Mouse (Mus musculus): ENCODE data around the gene Il12a. TPM values are rescaled to one million over a fixed set of nuclear protein-coding genes. Genes with fewer than 3 reads are reported as not detected.

Il12a gene
- total and polyA plus RNA-seq, 3 experiments, result 3.8 to 12.3 (median 11.2) TPM

GRCm38 (mm10) chr3:68742718-68743471 is 52.5 kb downstream of the Il12a start:
- dilution Hi-C loops (cut with MboI; ENCODE audit: extremely low pct_ligation_motif_present, extremely low pct_unique_long_range_greater_than_20kb, low sequenced_read_pairs), result no loop called here
- no peak overlapping the region for H3K27ac ChIP-seq (ENCODE audit: insufficient read depth, low read depth)

GRCm38 (mm10) chr3:68743472-68743732 is 53.0 kb downstream of the Il12a start:
- no peaks in the 10 kb centered on the region for H3K4me1 ChIP-seq (ENCODE audit: control insufficient read depth in 1 of 2, insufficient read depth in 2 of 2)

More at GRCm38 (mm10) chr3:68742718-68743471, 52.5 kb downstream of the Il12a start:
- H3K9me3 ChIP-seq (replicated peaks; ENCODE audit: low read length), result no peaks in the 10 kb centered on the region
- no peaks in the 10 kb centered on the region for H3K4me1 ChIP-seq (ENCODE audit: control insufficient read depth in 1 of 2, insufficient read depth in 2 of 2)
- no peaks in the 10 kb centered on the region for H3K36me3 ChIP-seq (replicated peaks in 1 of 2; ENCODE audit: control insufficient read depth in 1 of 2, insufficient read depth in 1 of 2, low read length in 1 of 2)
- no peak overlapping the region for H3K4me2 ChIP-seq (ENCODE audit: insufficient read depth, low read depth, poor library complexity, severe bottlenecking)
- H3K27me3 ChIP-seq (replicated peaks), result no peaks in the 10 kb centered on the region
- in situ Hi-C loops (cut with MboI; ENCODE audit: low pct_ligation_motif_present, low pct_unique_long_range_greater_than_20kb, low sequenced_read_pairs), result no loop called here
- H3K79me2 ChIP-seq (replicated peaks; ENCODE audit: control insufficient read depth, extremely low read depth, insufficient read depth, poor library complexity, severe bottlenecking), result no peaks in the 10 kb centered on the region
- no peak overlapping the region for H3K9ac ChIP-seq (ENCODE audit: insufficient read depth, low read depth)
- no peak for DNase-seq (ENCODE audit: extremely low read depth)
- no peak overlapping the region for H3K4me3 ChIP-seq (replicated peaks in 1 of 3; ENCODE audit: low read depth in 2 of 3, low read length in 2 of 3, poor library complexity in 1 of 3)
- TF ChIP-seq JUN (IDR thresholded peaks at IDR 0.05; ENCODE audit: insufficient read depth, low read depth, low read length) (no peak), MEF2A (IDR thresholded peaks at IDR 0.05; ENCODE audit: borderline replicate concordance, low read depth, low read length) (no peak), ETS1 (conservative IDR thresholded peaks at IDR 0.05; ENCODE audit: low read depth, low read length) (no peak), ZKSCAN1 (IDR thresholded peaks at IDR 0.05; ENCODE audit: borderline replicate concordance, low read depth, low read length) (no peak), GABPA (IDR thresholded peaks at IDR 0.05; ENCODE audit: insufficient replicate concordance, low read depth, low read length) (no peak), RCOR1 (conservative IDR thresholded peaks at IDR 0.05; ENCODE audit: low read depth, low read length) (no peak), SIN3A (IDR thresholded peaks at IDR 0.05; ENCODE audit: low read length) (no peak)

More at GRCm38 (mm10) chr3:68743472-68743732, 53.0 kb downstream of the Il12a start:
- Histone ChIP-seq H3K36me3 (replicated peaks in 1 of 2; ENCODE audit: control insufficient read depth in 1 of 2, insufficient read depth in 1 of 2, low read length in 1 of 2) (no peaks in the 10 kb centered on the region), H3K4me3 (replicated peaks in 1 of 3; ENCODE audit: low read depth in 2 of 3, low read length in 2 of 3, poor library complexity in 1 of 3) (no peak overlapping the region), H3K79me2 (replicated peaks; ENCODE audit: control insufficient read depth, extremely low read depth, insufficient read depth, poor library complexity, severe bottlenecking) (no peaks in the 10 kb centered on the region), H3K27ac (ENCODE audit: insufficient read depth, low read depth) (no peak overlapping the region), H3K27me3 (replicated peaks) (no peaks in the 10 kb centered on the region), H3K4me2 (ENCODE audit: insufficient read depth, low read depth, poor library complexity, severe bottlenecking) (no peak overlapping the region), H3K9ac (ENCODE audit: insufficient read depth, low read depth) (no peak overlapping the region), H3K9me3 (replicated peaks; ENCODE audit: low read length) (no peaks in the 10 kb centered on the region)
- in situ Hi-C loops (cut with MboI; ENCODE audit: low pct_ligation_motif_present, low pct_unique_long_range_greater_than_20kb, low sequenced_read_pairs) (no loop called here), dilution Hi-C loops (cut with MboI; ENCODE audit: extremely low pct_ligation_motif_present, extremely low pct_unique_long_range_greater_than_20kb, low sequenced_read_pairs) (no loop called here)
- DNase-seq (ENCODE audit: extremely low read depth), result no peak
- no peak for TF ChIP-seq TBP (conservative IDR thresholded peaks at IDR 0.05; ENCODE audit: low read depth, low read length)
- no peak for TF ChIP-seq ZMIZ1 (IDR thresholded peaks at IDR 0.05; ENCODE audit: low read depth, low read length)
- no peak for TF ChIP-seq IRF4 (IDR thresholded peaks at IDR 0.05; ENCODE audit: low read depth, low read length)
- TF ChIP-seq UBTF (IDR thresholded peaks at IDR 0.05; ENCODE audit: low read depth, low read length), result no peak
- TF ChIP-seq CHD1 (IDR thresholded peaks at IDR 0.05; ENCODE audit: low read depth, low read length), result no peak
- no peak for TF ChIP-seq NELFE (IDR thresholded peaks at IDR 0.05; ENCODE audit: low read depth, low read length)
- TF ChIP-seq MXI1 (IDR thresholded peaks at IDR 0.05; ENCODE audit: low read depth, low read length), result no peak
- TF ChIP-seq CTCF (conservative IDR thresholded peaks at IDR 0.05 in 1 of 2, IDR thresholded peaks at IDR 0.05 in 1 of 2; ENCODE audit: low read depth in 2 of 2, low read length in 2 of 2), result no peak
- no peak for TF ChIP-seq JUND (conservative IDR thresholded peaks at IDR 0.05; ENCODE audit: low read depth, low read length)
- TF ChIP-seq MAZ (IDR thresholded peaks at IDR 0.05; ENCODE audit: low read depth, low read length), result no peak
- no peak for TF ChIP-seq POLR2A (IDR thresholded peaks at IDR 0.05; ENCODE audit: low read depth, low read length)
- no peak for TF ChIP-seq E2F4 (IDR thresholded peaks at IDR 0.05; ENCODE audit: insufficient replicate concordance, low read depth, low read length)
- no peak for TF ChIP-seq USF1 (IDR thresholded peaks at IDR 0.05; ENCODE audit: low read depth, low read length)
- TF ChIP-seq HCFC1 (IDR thresholded peaks at IDR 0.05; ENCODE audit: low read depth, low read length), result no peak
- TF ChIP-seq USF2 (conservative IDR thresholded peaks at IDR 0.05; ENCODE audit: low read depth, low read length), result no peak

Data from CH12.LX (cell line).